Mouse (Mus musculus): ENCODE results near the gene Omt2a.
A peak's percentile ranks its signal among the peaks of the same experiment; 100 is the strongest.
"Not testable (repeated sequence)": the region's sequence is repeated elsewhere in the genome, so short reads cannot be mapped to it uniquely, and the experiment has no call there.

Omt2a gene

GRCm38 (mm10) chr9:78296089-78296488 lies 18.5 kb downstream of the Omt2a start:
- DNase-seq, result peak; percentile 56 to 60

- DNase-seq, result not testable (repeated sequence)
Measured at GRCm38 (mm10) chr9:78294781-78295180, 19.8 kb downstream of the Omt2a start.

- not testable (repeated sequence) for DNase-seq
Measured at GRCm38 (mm10) chr9:78293683-78294082, 20.9 kb downstream of the Omt2a start.

GRCm38 (mm10) chr9:78292462-78292861 lies 22.1 kb downstream of the Omt2a start:
- DNase-seq, result not testable (repeated sequence)

- DNase-seq, result not testable (repeated sequence)
Measured at GRCm38 (mm10) chr9:78289723-78290122, 24.9 kb downstream of the Omt2a start, which contains the start of gene Gm10639. TSS of gene Gm10639 (plus strand) at chr9:78289923.

- not testable (repeated sequence) for DNase-seq
Measured at GRCm38 (mm10) chr9:78289063-78289462, 25.5 kb downstream of the Omt2a start.

GRCm38 (mm10) chr9:78282002-78282711 lies 32.4 kb downstream of the Omt2a start:
- peak; percentile 42 to 58 for DNase-seq

- not testable (repeated sequence) for DNase-seq
Measured at GRCm38 (mm10) chr9:78270945-78271344, 43.7 kb downstream of the Omt2a start.
